Mouse (Mus musculus) T-cell, adult 2 months (primary cell): ENCODE results near the gene Dzip1l.

Experiments
- DNase-seq: peaks from one replicate; pipeline ENCODE4 v3.0.0; 2022; ENCODE audit warnings: low spot score

The Dzip1l gene

DNA sequence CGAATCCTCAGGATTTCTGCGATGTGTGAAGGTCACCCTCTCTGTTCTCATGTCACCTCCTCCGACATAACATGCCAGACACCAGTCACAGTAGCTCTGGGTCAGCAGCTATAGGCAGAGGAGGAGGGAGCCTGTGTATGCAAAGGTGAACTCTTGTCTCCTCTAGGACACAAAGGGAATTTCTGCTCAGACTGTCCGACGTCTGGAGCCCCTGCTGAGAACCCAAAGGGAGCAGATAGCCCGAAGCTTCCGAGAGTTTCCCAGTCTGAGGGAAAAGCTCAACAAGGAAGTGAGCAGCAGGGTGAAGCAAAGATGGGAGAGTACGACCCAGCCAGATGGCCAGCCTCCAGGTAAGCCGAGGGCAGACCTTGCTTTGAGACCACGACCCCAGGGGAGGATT lies 31.5 kb downstream of the Dzip1l start:
- DNase-seq, result no peak

DNA sequence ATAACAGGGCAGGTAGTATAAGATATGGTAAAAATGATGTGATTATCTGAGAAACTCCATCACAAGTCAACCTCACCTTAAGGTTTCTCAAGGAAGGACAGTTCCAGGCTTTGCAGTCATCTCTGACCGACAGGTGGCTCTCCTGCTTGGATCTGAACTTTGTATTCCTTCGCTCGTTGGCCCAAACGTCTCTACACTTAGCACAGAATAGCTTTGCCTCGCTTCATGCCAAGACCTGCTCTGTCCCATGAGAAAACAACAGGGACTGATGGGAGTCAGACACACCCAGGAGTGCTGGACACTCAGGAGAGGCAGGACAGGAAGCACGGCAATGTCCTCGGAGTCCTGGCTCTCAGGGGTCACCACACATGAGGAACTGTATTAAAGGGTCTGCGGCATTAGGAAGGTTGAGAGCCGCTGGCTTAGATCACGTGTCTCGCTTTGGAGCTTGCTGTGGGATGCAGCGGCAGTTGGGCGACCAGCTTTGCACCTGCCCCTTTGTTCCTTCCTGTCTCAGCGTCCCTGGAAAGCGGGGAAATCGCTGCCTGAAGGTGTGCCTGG lies 32.4 kb downstream of the Dzip1l start:
- no peak for DNase-seq

DNA sequence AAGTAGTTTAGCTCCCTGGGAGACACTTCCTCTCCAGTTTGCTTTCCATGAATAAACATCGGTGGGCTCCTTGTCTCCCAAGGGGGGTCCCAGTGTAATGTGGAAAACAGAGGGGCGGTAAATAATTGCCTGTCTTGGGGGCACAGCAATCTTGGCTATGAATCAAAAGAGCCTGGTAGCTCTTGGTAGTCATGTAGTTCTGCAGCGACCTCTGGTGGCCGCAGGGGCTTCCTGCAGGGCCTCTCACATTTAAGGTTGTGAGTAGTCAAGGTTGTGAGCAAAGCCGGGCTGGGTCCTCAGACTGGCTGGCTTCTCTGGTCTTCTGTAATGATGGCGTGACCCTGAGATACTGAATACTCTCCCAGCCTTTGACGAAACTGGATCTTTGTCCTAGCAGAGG lies 33.1 kb downstream of the Dzip1l start:
- DNase-seq, result no peak

DNA sequence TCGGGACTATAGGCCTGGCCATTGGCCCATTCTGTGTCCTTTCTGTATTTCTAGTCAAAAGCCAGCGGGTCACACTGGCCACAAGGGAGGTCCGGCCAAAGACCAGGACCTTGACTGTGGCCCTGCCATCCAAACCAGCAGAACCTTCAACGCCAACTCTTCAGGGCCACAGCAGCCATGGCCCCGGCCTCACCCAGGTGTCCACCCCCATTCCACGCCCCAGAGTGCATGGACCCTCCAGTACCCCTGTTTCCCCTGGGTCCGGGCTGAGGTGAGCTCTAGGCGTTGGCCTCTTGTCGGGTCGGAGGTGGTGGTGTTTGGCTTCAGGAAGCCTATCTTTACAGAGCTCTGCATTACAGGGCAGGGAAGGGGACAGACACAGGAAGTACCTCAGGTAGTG lies 33.6 kb downstream of the Dzip1l start:
- DNase-seq, result no peak

DNA sequence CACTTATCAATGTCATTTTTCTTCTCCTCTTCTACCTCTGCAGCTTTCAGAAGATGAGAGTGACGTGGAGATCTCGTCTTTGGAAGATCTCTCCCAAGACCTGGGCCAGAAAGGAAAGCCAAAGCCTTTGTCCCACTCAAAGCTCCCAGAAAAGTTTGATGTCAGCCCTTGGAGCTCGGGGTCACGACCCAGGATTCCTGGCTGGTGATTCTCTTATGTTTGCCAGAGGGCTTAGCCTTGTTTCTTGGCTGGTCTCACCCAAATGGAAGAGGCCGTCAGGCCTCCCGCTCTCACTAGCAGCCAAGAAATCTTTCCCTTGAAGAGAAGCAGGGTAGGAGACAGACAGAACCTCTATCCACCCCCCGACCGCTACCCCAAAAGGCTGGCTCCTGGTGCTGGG lies 38.3 kb downstream of the Dzip1l start:
- no peak for DNase-seq

DNA sequence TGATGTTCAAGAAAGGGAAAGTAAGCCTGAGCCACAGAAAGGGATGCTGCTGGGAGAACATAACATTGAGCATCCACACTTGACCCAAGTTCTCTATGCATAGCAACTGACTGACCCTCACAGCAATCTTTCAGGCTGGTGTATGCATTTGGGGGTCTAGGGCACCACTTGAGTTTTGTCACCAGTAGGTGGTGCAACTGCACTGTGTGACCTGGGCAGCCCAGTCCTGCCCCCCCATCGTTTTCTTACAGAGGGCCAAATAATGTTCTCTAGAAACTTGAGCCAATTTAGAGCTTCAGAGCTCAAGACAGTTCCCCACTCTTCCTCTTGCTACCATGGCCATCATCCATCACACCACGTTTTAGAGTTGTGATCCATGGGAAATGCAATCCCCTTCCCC lies 42.3 kb downstream of the Dzip1l start:
- DNase-seq, result no peak

DNA sequence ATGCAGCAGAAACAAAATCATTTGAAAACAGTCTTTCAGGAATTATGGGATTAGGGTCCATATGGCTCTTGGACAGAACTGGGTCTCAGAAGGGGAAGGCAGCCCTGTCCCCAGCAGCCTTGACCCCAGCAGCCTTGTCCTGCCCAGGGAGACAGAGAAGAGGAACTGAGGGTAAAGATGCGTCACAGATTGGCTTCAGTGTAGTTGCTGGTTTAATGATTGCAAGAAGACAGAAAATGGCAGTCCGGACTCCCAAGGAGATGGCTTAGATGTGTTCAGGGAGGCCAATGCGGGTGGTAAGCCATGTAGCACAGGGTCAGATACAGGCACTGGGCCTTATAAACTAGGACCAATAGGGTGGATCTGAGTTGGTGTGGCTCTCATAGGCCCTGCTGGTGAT lies 46.4 kb downstream of the Dzip1l start:
- DNase-seq, result no peak

DNA sequence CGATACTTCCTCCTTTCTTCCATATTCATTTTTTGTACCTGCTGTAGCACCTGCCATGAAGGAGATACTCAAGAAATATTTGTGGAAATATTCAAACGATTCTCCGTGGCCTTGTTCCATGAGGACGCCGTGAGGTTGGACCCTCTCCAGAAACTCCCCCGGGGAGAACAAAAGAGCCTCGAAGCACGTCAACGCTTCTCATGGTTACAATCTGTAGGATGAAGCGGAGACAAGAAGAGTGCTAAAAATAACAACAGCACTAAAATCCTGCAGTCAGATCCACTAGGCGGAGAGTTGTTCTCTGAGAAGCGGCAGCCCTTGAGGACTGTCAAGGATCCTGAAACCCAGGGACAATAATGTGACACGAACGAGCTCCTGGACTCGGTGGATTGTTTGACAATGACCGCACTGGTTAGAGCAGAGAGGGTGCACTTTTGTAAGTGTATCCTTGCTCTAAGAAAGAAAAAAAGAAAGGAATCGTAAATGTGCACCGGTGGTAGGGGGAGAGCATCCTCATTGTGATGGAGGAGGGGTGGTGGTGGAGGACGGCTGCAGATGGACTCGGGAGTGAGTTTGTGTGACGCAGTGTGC lies 52.8 kb downstream of the Dzip1l start:
- DNase-seq, result no peak

DNA sequence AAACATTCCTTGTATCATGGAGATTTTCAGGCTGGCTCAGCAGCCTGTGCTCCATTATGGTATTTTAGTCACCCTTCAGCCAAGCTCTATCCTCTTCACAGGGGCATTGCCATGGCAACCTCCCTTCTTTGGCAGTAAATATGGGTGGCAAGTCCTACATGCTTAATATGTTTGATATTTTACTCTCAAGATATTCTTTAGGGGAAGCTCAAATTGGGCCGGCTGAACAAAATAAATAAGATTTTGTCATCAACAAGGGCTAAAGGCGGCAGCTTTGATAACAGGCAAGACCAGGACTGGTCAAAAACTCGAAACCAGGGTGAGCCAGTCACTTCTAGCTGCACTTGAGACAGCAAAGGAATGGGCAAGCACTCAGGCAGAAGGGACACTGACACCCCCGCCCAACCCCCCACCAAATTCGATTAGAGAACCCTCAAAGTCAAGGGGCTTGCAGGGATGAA lies 55.8 kb downstream of the Dzip1l start:
- no peak for DNase-seq

DNA sequence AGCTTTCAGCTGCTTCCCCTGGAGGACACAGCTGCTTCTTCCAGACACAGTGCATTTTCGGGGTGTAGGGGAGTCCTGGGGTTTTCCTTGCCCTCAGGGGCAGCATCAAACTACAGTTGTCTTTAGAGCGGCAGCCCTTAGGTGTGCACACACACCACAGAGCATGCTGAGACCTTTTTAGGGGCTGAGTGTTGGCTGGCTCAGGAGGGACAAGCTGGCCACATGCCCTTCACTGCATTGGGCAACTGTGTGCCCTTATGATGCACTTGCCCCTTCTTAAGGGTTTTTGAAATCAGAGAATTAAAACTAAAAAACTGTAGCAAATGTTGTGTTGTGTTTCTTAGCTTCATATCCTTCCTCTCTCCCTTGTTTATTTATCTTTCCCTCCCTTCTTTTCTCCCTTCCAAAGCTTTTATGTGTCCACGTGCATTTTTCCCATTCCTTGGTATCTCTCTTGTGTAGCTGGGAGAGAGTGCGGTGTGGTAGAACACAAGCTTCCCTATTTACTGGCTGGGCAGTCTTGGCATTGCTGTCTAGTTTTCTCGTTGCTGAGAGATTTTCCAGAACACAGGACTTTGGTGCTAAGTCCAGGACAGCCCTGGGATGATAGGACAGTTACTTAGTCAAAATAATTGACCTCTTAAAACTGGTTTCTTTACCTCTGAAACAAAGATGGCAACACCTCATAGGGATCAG lies 56.4 kb downstream of the Dzip1l start:
- no peak for DNase-seq

DNA sequence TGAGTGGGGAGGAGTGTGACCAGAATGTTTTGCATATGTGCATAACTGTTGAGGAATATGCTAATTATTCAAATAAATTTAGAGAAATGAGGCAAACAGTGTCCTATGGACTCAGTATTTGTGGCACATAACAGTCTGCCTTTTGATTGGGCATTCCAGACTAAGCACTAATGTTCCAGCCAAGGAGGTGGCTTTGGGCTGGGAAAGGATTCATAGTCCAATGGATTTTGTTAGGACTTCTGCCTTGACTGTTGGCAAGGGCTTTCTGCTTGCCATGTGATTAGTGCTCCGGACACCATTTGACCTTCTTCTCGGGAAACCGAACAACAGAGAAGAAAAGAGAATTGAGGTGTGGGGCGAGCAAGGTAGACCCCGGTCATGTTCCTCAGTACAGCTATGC lies 60.5 kb downstream of the Dzip1l start:
- no peak for DNase-seq

DNA sequence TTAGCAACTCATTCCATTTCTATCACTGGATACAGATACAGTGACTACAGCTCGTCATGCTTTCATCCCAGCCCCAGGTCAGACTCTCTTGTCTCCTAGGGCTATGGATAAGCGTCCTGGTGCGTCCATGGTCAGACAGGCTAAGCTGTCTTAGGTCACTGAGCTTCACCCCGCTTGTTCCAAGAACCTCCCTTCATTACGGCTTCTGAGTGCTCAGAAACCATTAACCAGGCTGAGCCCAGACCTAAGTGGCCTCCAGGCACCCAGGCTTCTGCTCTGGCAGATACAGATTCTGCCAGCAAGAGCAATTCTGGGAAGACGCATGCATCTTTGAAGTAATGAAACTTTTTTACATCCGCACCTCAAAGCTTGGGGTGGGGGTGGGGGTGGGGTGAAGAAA lies 61.1 kb downstream of the Dzip1l start:
- DNase-seq, result no peak

DNA sequence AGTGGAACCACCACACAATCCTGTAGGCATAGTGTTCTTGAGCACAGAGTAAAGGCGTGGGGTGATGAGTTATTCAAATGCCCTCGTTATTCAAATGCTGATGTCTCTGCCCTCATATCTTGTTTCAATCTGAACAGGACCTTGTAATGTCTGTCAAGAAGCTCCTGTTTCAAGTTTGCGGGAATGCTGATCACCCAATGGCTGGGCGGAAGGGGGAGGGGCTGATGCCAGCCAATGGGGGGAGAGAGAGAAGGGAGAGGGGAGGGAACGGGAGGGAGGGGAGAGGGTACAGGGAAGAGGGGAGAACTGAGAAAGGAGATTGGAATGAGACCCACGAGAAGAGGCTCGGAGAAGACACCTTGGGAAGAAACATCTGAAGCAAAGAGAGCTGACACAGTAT lies 65.7 kb downstream of the Dzip1l start:
- DNase-seq, result no peak

DNA sequence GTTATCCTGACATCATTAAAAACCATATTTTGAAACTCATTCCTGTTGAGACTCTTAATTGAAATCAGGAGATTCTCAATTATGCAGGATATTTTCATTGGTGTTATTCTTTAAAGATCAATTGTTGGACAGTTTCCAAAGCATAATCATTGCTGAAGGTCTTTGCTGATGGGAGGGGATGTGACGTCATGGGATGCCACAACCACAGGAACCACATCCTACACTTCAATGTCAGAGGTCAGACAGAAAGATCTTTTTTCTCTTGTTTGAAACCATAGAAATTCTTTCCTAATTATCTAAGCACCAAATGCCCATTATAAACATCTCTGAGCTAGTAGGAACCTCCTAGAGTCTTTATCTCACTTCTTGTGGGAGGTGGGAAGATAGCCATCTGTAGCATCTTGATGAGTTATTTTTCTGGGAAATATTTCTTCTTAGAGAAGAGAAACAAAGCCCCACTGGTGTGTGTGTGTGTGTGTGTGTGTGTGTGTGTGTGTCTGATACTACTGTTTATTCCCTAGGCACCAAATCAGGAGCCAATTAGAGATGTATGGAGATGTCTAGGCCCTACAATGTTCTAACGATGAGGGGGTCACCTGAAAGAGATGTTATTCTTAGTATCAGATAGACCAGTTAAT lies 70.6 kb downstream of the Dzip1l start:
- DNase-seq, result no peak

DNA sequence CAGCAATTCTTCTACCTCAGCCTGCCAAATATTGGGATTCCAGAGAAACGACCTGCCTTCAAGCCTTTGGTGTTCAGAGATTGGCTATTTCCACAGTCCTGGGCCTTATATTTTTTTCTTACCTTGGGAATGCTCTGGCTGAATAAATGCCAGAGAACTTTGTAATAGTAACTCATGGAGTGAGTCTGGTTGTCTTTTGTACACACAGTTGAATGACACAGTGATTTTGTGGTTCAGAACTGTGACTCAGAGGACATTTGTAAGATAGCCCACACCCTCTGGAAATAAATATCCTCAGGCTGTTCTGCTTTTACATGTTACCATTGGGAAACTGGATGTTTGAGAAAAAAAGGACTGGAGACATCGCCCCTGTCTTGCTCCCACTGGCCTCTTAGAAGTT lies 71.9 kb downstream of the Dzip1l start:
- DNase-seq, result no peak

DNA sequence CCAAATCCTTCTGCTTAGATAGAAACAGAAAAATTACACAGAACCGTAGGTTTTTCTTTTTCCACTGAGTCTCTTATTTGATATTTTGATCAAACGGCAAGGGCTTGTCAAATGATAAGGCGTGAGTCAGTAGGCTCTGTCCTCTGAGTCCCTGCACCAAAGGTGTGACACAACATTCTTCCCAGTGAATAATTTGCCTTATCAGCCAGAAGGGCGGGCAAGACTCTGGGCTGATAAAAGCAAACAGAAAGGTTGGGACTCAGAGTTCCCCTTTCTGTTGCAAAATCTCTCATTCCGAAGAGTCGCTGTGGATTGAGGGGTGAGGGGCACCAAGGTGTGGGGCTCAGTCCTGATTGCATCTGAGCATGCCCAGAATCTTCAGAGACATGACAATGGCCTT lies 72.9 kb downstream of the Dzip1l start:
- no peak for DNase-seq

DNA sequence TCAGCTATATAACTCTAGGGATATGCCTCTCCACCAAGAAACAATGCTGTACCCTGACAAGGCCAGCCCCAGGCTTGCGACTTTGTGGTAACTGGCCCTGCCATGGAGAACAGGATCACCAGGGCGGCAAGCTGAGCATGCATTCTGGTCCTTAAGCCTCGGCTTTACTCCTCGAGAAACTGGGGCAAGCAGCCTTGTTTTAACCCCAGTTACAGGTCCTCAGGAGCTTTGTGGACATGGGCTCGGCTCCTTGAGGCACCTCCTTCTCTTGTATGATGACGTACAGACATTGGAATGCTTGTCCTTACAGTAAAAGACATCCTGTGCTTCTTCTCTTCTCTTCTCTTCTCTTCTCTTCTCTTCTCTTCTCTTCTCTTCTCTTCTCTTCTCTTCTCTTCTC lies 74.4 kb downstream of the Dzip1l start:
- DNase-seq, result no peak

DNA sequence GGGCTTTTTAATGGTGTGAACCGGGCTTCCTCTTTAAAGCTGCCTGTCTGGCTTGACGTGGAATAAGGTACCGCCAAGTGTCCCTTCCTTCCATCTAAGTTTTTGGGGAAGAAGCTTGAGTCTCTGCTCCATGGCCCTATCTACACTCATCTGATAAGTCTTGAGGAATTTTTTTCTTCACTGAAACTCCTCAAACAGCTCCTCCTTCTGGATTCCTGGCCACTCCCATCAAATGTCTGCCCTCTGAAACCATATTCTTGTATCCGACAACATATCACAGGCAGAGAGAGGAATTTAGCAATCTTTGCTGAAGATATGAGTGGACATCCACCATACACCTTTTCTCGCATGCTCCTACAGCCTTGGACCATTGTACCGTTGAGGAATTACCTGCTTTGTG lies 77.0 kb downstream of the Dzip1l start:
- DNase-seq, result no peak

DNA sequence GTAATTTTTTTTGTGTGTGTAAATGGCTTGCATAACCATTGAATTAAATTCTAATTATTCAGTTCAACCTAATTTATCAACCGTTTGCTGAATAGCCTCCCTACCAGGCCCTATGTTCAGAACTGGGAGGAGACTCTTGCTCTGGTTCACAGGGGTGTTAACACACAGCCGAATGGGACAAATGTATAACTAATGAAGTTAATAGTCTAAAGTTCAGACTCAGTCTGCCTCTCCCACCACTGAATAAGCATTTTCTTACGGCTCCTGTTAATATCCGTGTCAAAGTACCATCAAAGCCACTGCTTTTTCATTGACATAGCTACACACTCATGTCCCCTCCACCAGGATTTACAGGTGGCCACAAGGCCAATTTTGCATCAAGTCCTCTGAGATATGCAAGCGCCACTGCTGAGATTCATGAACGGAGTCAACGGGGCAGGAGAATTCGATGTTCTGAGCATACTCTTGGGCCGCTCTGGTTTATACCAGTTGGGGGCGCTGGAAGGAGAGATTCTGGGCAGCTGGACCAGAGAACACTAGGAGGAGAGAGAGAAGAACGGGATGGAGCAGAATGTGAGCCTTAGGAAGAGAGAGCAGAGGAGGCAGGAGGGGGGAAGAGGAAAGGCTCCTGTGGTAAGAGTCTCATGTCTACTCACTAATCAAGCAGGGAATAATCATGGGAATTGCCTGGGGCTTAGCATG lies 78.3 kb downstream of the Dzip1l start:
- DNase-seq, result no peak

DNA sequence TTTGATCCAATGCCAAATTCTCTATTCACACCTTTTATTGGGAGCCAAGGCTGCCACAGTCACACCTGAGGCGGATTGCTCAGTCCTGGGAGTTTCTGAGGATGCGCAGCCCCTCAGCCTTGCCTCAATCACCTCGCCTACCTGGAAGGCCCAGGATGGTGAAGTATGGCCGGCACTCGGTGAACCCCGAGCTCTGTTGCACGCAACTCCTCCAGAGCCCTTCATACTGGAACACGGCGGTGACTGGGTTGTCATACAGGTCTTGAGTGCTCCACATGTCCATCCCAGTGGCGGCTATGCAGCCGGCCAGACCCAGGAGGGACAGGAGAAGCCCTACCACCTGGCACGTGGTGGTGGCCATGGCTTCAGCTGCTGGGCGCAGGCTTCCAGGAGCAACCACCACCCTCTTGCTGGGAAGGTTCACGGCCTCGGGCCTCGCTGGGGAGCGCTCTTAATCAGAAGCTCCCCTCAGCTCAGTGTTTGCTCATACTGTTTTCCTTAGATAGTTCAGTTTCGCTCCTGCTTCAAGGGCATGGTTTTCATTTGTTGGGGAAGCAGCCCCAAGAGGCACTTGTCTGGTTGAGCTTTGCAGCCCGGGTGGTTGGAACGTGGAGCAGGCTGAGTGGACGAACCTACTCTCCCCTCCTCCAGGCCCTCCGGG lies 80.4 kb downstream of the Dzip1l start:
- no peak for DNase-seq

DNA sequence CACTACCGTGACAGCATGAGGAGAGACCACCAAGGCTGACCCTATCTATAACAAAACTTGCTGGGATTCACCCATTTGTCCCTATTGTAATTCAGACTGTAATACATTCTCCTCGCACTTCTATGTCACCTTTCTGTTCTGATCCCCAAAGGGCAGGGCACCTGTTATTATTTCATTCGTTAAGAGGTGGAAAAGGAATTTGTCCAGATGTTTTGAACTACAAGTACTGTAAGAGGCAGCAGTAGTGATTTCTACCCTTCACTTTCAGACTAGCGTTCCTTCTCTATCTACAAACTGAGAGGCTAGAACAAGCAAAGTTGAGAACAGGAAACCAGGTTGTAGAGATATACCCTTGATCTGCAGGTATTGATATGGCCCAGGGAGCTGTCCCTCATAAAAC lies 81.0 kb downstream of the Dzip1l start:
- no peak for DNase-seq

DNA sequence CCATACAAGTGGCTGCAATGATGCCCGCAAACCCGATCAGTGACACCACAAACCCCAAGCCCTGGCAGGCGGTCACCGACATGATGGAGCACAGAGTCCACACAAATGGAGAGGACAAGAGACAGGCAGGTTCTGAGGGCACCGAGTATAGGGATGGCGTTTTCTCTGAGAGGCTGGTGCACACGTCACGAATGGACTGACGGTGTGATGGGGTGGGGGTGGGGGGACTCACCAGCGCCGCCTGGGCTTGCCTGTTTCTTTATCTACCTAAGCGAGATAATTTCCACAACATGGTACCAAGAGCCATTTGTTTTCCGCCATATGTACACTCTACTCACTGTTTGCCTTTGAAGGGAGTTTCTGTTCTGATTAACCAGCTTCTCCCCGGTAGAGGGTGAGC lies 87.8 kb downstream of the Dzip1l start, which contains the start of gene Cldn18:
TSS of gene Cldn18 (minus strand) at position 134 of the 400 bp plus-strand sequence.
- no peak for DNase-seq
